Mouse (Mus musculus): ENCODE data around the gene Gm12166.
A peak's percentile ranks its signal among the peaks of the same experiment; 100 is the strongest.

The Gm12166 gene

GRCm38 (mm10) chr11:46073850-46074688, 21.9 kb upstream of the Gm12166 start:
- no peak for DNase-seq (ENCODE audit: low read depth in 1 of 2, low spot score in 2 of 2)

- no peak for DNase-seq (ENCODE audit: low read depth in 1 of 2, low spot score in 2 of 2)
Measured at GRCm38 (mm10) chr11:46073061-46073849, 21.1 kb upstream of the Gm12166 start.

DNA sequence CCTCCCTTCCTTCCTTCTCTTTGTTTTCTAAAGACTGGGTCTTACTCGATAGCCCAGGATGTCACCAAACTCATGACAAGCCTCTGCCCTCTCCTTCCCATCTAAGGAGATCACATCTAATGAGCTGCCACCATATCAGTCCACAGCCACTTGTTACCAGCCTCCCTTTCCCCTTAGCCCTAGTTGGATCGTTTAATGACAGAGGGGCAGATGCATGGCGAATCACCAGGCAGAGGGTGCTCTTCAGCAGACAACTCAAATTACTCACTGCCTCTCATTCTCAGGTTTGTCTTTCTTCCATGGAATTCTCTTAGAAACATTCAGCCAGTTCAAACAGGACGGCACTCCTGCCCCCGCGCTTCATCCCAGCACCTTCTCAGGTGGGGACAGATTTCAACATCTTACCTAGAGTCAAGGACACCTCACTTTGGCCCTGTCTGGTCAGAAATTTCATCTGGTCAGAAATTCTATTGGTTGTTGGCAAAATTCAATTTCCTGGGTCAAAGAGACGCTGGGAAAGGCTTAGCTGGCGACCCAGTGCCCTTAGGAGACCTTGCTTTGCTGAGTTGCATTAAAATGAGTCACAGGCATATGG, 20.4 kb upstream of the Gm12166 start:
- no peak for DNase-seq (ENCODE audit: low read depth in 1 of 2, low spot score in 2 of 2)

GRCm38 (mm10) chr11:46070789-46071188, 18.7 kb upstream of the Gm12166 start:
- no peak for DNase-seq (ENCODE audit: low read depth in 1 of 2, low spot score in 2 of 2)

- no peak for DNase-seq (ENCODE audit: low read depth in 1 of 2, low spot score in 2 of 2)
Measured at GRCm38 (mm10) chr11:46070161-46070560, 18.0 kb upstream of the Gm12166 start.

- DNase-seq (ENCODE audit: low read depth in 1 of 2, low spot score in 2 of 2), result no peak
Measured at GRCm38 (mm10) chr11:46069408-46070003, 17.4 kb upstream of the Gm12166 start.

DNA sequence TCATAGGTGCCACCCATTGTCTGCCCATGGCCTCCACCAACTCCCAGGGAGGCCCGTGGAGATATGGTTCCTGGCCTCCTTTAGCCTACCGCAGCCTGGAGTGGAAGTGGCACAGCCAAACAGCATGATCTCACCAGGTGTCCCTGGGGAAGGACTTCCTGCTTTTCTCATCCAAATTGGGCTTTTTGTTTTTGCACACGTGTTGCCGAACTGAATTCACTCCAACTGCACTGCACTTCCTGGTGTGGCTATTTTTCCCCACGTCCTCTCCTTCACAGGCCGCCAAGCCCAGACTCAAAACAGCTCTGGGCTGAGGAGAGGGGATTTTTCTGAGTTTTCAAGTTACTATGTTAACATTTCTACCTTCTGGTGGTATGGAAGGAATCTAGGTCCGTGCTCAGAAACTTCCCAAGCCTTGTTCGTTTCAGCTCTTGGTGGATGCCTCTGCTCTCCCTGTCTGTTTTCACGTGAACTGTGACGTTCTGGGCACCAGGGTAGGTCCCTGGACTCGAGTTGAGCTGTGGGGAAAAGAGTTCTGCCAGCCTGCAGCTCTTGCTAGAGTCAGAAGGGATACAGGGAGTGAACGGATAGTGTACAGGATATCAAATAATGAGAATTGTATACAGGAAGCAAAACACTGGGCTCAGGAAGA, 16.8 kb upstream of the Gm12166 start:
- no peak for DNase-seq (ENCODE audit: low read depth in 1 of 2, low spot score in 2 of 2)

- no peak for DNase-seq (ENCODE audit: low read depth in 1 of 2, low spot score in 2 of 2)
Measured at GRCm38 (mm10) chr11:46067371-46068060, 15.4 kb upstream of the Gm12166 start.

GRCm38 (mm10) chr11:46065201-46066011, 13.3 kb upstream of the Gm12166 start:
- no peak for DNase-seq (ENCODE audit: low read depth in 1 of 2, low spot score in 2 of 2)

DNA sequence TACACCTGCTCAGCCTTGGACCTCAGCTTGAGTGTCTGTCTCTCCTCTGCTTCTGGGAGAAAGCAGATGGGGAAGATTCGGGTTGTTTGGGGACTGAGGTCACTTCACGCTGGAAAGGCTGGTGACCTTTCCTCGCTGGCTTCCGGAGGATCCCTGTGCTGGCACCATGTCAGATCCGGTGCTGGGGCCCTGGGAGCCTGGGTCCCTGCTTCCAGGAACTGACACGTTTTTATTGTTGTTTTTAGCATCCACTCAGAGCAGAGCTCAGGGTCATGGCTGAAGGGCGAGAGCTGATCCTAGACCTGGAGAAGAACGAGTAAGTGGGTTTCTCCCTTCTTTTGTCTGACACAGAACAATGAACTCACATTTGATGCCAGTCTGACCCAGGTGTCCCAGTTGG, 12.6 kb upstream of the Gm12166 start:
- no peak for DNase-seq (ENCODE audit: low read depth in 1 of 2, low spot score in 2 of 2)

- DNase-seq (ENCODE audit: low read depth in 1 of 2, low spot score in 2 of 2), result peak in 1 of 2 experiments; percentile 58
Measured at GRCm38 (mm10) chr11:46062993-46063731, 11.0 kb upstream of the Gm12166 start.

DNA sequence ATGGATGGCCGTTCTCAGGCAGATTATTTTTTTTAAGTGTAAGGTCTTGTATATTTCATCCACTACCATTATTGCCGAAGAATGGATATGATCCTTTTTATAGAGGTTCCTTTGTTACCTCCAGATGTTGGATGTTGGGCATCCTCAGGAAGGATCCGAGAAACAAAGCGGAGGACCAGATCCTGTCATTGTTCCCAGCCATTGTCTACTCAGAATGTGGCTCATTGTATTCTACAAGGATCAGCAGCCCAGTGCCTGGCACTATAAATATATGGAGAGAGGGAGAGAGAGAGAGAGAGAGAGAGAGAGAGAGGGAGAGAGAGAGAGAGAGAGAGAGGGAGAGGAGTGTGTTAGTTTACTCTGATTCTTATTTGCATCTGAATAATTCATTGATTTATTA, 10.4 kb upstream of the Gm12166 start:
- DNase-seq (ENCODE audit: low read depth in 1 of 2, low spot score in 2 of 2), result no peak

- DNase-seq (ENCODE audit: low read depth in 1 of 2, low spot score in 2 of 2), result no peak
Measured at GRCm38 (mm10) chr11:46061776-46062445, 9.8 kb upstream of the Gm12166 start.

DNA sequence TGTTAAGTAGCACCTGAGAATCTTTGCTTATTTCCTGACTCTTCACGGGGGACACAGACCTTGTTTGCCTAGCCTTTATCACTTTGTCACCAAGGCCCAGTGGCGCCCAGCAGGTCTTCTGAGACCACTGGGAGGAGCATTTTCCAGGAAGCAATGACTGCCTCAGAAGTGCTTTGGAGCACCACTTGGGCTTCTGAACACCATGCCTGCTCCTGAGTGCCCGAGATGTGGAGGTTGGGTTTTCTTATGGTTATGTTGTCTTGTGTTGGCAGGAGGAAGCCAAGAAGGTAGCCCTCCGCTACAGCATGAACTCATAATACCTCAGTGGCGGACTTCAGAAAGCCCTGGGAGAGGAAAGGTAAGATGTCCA, 8.5 kb upstream of the Gm12166 start:
- no peak for DNase-seq (ENCODE audit: low read depth in 1 of 2, low spot score in 2 of 2)

GRCm38 (mm10) chr11:46059887-46060650, 7.9 kb upstream of the Gm12166 start:
- DNase-seq (ENCODE audit: low read depth in 1 of 2, low spot score in 2 of 2), result no peak

DNA sequence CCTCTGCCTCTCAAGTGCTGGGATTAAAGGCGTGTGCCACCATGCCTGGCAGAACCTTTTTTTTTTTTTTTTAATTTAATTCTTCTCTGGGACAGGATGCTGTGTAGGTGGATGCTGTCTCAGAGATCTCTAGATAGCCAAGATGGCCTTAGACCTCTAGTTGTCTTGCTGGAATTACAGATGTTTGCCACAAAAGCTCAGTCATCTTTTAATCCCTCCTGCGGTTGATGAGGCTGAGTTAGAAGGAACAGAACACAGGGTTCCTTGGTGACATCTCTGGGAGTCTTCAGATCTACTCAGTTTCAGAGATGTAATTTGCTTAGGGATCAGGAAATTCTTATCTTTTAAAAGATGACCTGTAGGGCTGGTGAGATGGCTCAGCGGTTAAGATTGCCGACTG, 6.8 kb upstream of the Gm12166 start:
- no peak for DNase-seq (ENCODE audit: low read depth in 1 of 2, low spot score in 2 of 2)

GRCm38 (mm10) chr11:46058011-46058410, 5.9 kb upstream of the Gm12166 start:
- DNase-seq (ENCODE audit: low read depth in 1 of 2, low spot score in 2 of 2), result no peak

Data from monocyte, adult 2 months (primary cell).